Comparison of ENCODE assay signal across 26 mouse cellular contexts in the genomic region with DNA sequence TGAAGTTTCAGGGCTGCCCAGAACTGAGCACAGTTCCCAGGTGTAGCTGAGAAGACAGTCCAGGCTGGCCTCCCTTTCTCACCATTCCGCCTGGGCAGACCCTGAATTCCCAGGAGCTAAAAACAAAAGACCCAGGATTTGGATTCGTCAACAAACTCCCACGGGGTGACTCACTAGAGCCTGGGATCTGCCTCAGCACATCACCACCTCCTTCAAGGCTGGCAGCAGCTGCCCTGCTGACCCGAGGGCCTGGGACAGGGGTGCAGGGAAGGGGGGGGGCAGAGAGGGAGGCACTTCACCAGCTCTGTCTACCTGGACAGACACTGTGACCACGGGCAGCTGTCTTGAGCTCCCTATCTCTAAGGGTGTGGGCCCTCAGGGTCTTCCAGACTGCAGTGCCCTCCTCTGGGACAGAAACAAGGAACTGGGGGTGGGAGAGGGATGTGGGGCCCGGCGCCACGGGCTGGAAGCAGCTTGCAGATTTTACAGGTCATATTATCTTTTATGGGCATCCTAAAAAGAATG. TPM values are rescaled to one million over a fixed set of nuclear protein-coding genes. Genes with fewer than 3 reads are reported as not detected.
A peak's percentile ranks its signal among the peaks of the same experiment; 100 is the strongest.
DNase-seq lines count a peak whose midpoint lies in the region; ATAC-seq and TF ChIP-seq lines count a peak whose summit lies in the region.
"Had no signal": no experiment of that assay in that cellular context is flagged by ENCODE, and none has a peak within 500 bp of the region (broad histone marks: within the 10 kb centered on the region; RNA-seq: fewer than 3 reads in every experiment).

No protein-coding gene starts in this region.

- DNase-seq in heart, embryonic 10.5 days (ENCODE audit: low spot score) = no peak
- DNase-seq in heart, postnatal 14 days = no peak
- no peak for DNase-seq in limb, embryonic 10.5 days (ENCODE audit: low spot score)
- DNase-seq in Muller cell, postnatal 12 days (ENCODE audit: inconsistent ontology term) = peak; percentile 57
- DNase-seq: adrenal gland, postnatal 14 days; B cell, adult 2 months; cerebellum, adult 11-12 months; cerebellum, adult 9-11 months; embryo, embryonic 11 days; gastrocnemius, postnatal 25 days; heart, adult 2 months; kidney, adult 9 months; kidney, postnatal 14 days; right cerebral cortex, postnatal 25 days; thymus, adult 2 months; thymus, postnatal 36 days had no signal

- no peak; the same call in 1 of the 2 replicates for ATAC-seq in limb, embryonic 12.5 days (ENCODE audit: insufficient number of reproducible peaks, insufficient read depth, low FRiP score, low TSS enrichment, low read depth)
- no peak for ATAC-seq in frontal cortex, adult (ENCODE audit: low TSS enrichment)
- ATAC-seq: intestine, embryonic 16.5 days had no signal

- TF ChIP-seq POLR2A in myocyte (IDR thresholded peaks at IDR 0.05; ENCODE audit: insufficient read length, low read depth) = no peak

- no peaks in the 10 kb centered on the region for H3K36me3 ChIP-seq in heart, embryonic 10.5 days
- H3K36me3 ChIP-seq in limb, embryonic 12.5 days = no peaks in the 10 kb centered on the region
- no peaks in the 10 kb centered on the region for H3K36me3 ChIP-seq in limb, embryonic 10.5 days
- H3K36me3 ChIP-seq in myocyte (ENCODE audit: control insufficient read depth, insufficient read depth) = no peaks in the 10 kb centered on the region
- H3K36me3 ChIP-seq: embryonic facial prominence, embryonic 13.5 days; forebrain, embryonic 12.5 days; limb, embryonic 13.5 days; lung, embryonic 15.5 days; midbrain, embryonic 12.5 days had no signal

- peaks cover 71% of the 10 kb centered on the region for H3K4me1 ChIP-seq in heart, embryonic 10.5 days
- peaks cover 16% of the 10 kb centered on the region for H3K4me1 ChIP-seq in limb, embryonic 12.5 days (replicated peaks)
- peaks cover 34% of the 10 kb centered on the region for H3K4me1 ChIP-seq in limb, embryonic 10.5 days
- H3K4me1 ChIP-seq: lung, embryonic 15.5 days had no signal

- 0 out of 2 replicates have a peak overlapping the region, but pooled peaks have one; percentile 12 for H3K9ac ChIP-seq in limb, embryonic 12.5 days (replicated peaks)
- H3K9ac ChIP-seq: embryonic facial prominence, embryonic 13.5 days; forebrain, embryonic 12.5 days; limb, embryonic 13.5 days; lung, embryonic 15.5 days; midbrain, embryonic 12.5 days had no signal

- 0 out of 2 replicates have a peak overlapping the region, but pooled peaks have one; percentile 6 for H3K4me3 ChIP-seq in heart, embryonic 10.5 days
- no peak overlapping the region for H3K4me3 ChIP-seq in limb, embryonic 12.5 days (replicated peaks)
- H3K4me3 ChIP-seq in limb, embryonic 10.5 days = no peak overlapping the region
- no peak overlapping the region for H3K4me3 ChIP-seq in myocyte
- H3K4me3 ChIP-seq: embryonic facial prominence, embryonic 13.5 days; forebrain, embryonic 12.5 days; heart, adult 2 months; limb, embryonic 13.5 days; lung, embryonic 15.5 days; midbrain, embryonic 12.5 days had no signal

- 37% methylated on average over 8 of the region's 8 CpGs for WGBS in heart, embryonic 10.5 days
- WGBS in limb, embryonic 12.5 days = 24% methylated on average over 8 of the region's 8 CpGs
- WGBS in limb, embryonic 10.5 days = 49% methylated on average over 8 of the region's 8 CpGs

- H3K27ac ChIP-seq in heart, embryonic 10.5 days = peak overlapping the region; percentile 70
- no peak overlapping the region for H3K27ac ChIP-seq in limb, embryonic 12.5 days
- no peak overlapping the region for H3K27ac ChIP-seq in limb, embryonic 10.5 days
- H3K27ac ChIP-seq: embryonic facial prominence, embryonic 13.5 days; forebrain, embryonic 12.5 days; heart, adult 2 months; limb, embryonic 13.5 days; lung, embryonic 15.5 days; midbrain, embryonic 12.5 days had no signal

- H3K27me3 ChIP-seq in heart, embryonic 10.5 days (ENCODE audit: insufficient read depth, poor library complexity, severe bottlenecking) = peaks cover 26% of the 10 kb centered on the region
- H3K27me3 ChIP-seq in limb, embryonic 12.5 days = peaks cover 48% of the 10 kb centered on the region
- H3K27me3 ChIP-seq in limb, embryonic 10.5 days (ENCODE audit: low read depth, poor library complexity, severe bottlenecking) = peaks cover 57% of the 10 kb centered on the region
- H3K27me3 ChIP-seq in myocyte (ENCODE audit: control insufficient read depth, insufficient read depth, insufficient read length) = no peaks in the 10 kb centered on the region

- no peaks in the 10 kb centered on the region for H3K9me3 ChIP-seq in heart, embryonic 10.5 days
- no peaks in the 10 kb centered on the region for H3K9me3 ChIP-seq in limb, embryonic 12.5 days
- H3K9me3 ChIP-seq in limb, embryonic 10.5 days (replicated peaks) = no peaks in the 10 kb centered on the region
- H3K9me3 ChIP-seq: embryonic facial prominence, embryonic 13.5 days; forebrain, embryonic 12.5 days; limb, embryonic 13.5 days; lung, embryonic 15.5 days; midbrain, embryonic 12.5 days had no signal

- no peak overlapping the region for H3K4me2 ChIP-seq in limb, embryonic 12.5 days
- peak overlapping the region; percentile 59 for H3K4me2 ChIP-seq in myocyte (ENCODE audit: low read depth)
- H3K4me2 ChIP-seq: embryonic facial prominence, embryonic 13.5 days; forebrain, embryonic 12.5 days; limb, embryonic 13.5 days; liver, embryonic 11.5 days; lung, embryonic 15.5 days; midbrain, embryonic 12.5 days had no signal

- intact Hi-C loops in heart, postnatal 14 days (cut with DNase I) = no loop called here

- no peak overlapping the region for H3ac ChIP-seq in myocyte (ENCODE audit: control insufficient read depth, insufficient read length)

- no peaks in the 10 kb centered on the region for H3K79me2 ChIP-seq in myocyte (ENCODE audit: control insufficient read depth, insufficient read depth)

TF ChIP-seq in myocyte, 11 proteins besides CTCF, POLR2A, EP300 and RAD21:
- TF ChIP-seq CEBPB (IDR thresholded peaks at IDR 0.05; ENCODE audit: insufficient read depth, poor library complexity, severe bottlenecking) (no peak), TCF3 (IDR thresholded peaks at IDR 0.05; ENCODE audit: insufficient read length, low read depth) (no peak), MYOD1 (IDR thresholded peaks at IDR 0.05; ENCODE audit: control insufficient read depth in 1 of 3, insufficient read length in 2 of 3, low read depth in 2 of 3) (peak in 2 of 3 experiments; percentile 48 to 86), TCF12 (IDR thresholded peaks at IDR 0.05; ENCODE audit: insufficient read depth, poor library complexity, severe bottlenecking) (no peak), USF1 (IDR thresholded peaks at IDR 0.05; ENCODE audit: low read depth) (no peak), MAX (IDR thresholded peaks at IDR 0.05; ENCODE audit: low read depth) (no peak), SRF (IDR thresholded peaks at IDR 0.05; ENCODE audit: control insufficient read depth, insufficient read length, low read depth) (no peak), MYOG (IDR thresholded peaks at IDR 0.05; ENCODE audit: control insufficient read depth in 1 of 3, insufficient read depth in 1 of 3, insufficient read length in 2 of 3, low read depth in 2 of 3) (peak in 2 of 3 experiments; percentile 16 to 74)

RNA-seq across cellular contexts. Expression of gene Casz1, which starts 24.1 kb away (rescaled TPM):
- polyA plus RNA-seq in heart, embryonic 10.5 days (2016; fragmentation: Nextera tagmentation; extraction: Ambion mirVana) = 15.9 and 26.3 TPM in 2 replicates
- total RNA-seq in heart, postnatal 14 days (2021) = 10 to 100 TPM; 48.1 to 53.1 TPM
- 3.9 and 4.7 TPM in 2 replicates for polyA plus RNA-seq in limb, embryonic 12.5 days (2016; fragmentation: Nextera tagmentation; extraction: Ambion mirVana)
- polyA plus RNA-seq in limb, embryonic 10.5 days (2016; fragmentation: Nextera tagmentation; extraction: Ambion mirVana) = 1.0 and 2.1 TPM in 2 replicates
- polyA plus RNA-seq in myocyte (2012; fragmentation: generic; extraction: Trizol) = 11.1 TPM
